Comparison of ENCODE assay signal across 9 mouse cellular contexts in the genomic region with DNA sequence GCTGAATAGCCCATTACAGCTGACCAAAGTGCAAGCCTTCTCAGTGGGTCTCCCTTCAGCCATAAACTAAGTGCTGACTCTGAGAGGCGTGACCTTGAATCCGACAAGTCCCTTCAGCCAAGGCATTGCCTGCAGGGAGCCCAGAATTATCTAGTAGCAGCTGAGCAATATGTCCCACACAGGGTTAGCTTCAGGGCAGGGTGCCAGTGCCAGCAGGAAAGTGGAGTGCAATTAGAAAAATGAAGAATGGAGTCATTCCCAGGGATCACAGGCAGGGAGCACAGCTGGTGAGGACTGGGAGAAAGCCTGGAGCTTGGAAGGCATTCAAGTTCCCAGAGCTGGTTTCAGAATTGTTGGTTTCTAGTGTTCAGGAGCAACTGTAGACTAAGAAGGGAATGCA.
DNase-seq lines count a peak whose midpoint lies in the region; ATAC-seq lines count a peak whose summit lies in the region.
"Had no signal": no experiment of that assay in that cellular context is flagged by ENCODE, and none has a peak within 500 bp of the region (broad histone marks: within the 10 kb centered on the region; RNA-seq: fewer than 3 reads in every experiment).

No protein-coding gene starts in this region.

- no peak overlapping the region for H3K27ac ChIP-seq in heart, embryonic 11.5 days (ENCODE audit: low read depth, low read length)
- H3K27ac ChIP-seq in forebrain, embryonic 15.5 days (replicated peaks), result no peak overlapping the region
- no peak overlapping the region for H3K27ac ChIP-seq in midbrain, embryonic 14.5 days (replicated peaks; ENCODE audit: low read depth, low read length)
- H3K27ac ChIP-seq: limb, embryonic 12.5 days had no signal

- peak; percentile 85 for DNase-seq in heart, adult 11 months
- DNase-seq in adrenal gland, postnatal 10 days, result peak; percentile 64
- peak; percentile 74 to 90 for DNase-seq in layer of hippocampus, adult 18-20 months (ENCODE audit: low spot score in 2 of 2)
- DNase-seq in midbrain, embryonic 14.5 days, result peak; percentile 47
- DNase-seq in B cell, adult 2 months, result no peak
- DNase-seq in spleen, postnatal 4 days (ENCODE audit: low spot score in 2 of 2), result no peak

- H3K4me1 ChIP-seq in heart, embryonic 11.5 days (ENCODE audit: control insufficient read depth, insufficient read depth, low read length), result no peaks in the 10 kb centered on the region
- H3K4me1 ChIP-seq in forebrain, embryonic 15.5 days, result peaks cover 15% of the 10 kb centered on the region; the same call in 1 of the 2 replicates
- H3K4me1 ChIP-seq in midbrain, embryonic 14.5 days (ENCODE audit: control insufficient read depth, insufficient read depth, low read length), result no peaks in the 10 kb centered on the region
- H3K4me1 ChIP-seq: limb, embryonic 12.5 days had no signal

- no peak overlapping the region for H3K4me2 ChIP-seq in heart, embryonic 11.5 days
- no peak overlapping the region for H3K4me2 ChIP-seq in forebrain, embryonic 15.5 days (replicated peaks)
- no peak overlapping the region for H3K4me2 ChIP-seq in midbrain, embryonic 14.5 days (ENCODE audit: low read length)
- H3K4me2 ChIP-seq: limb, embryonic 12.5 days had no signal

- no peaks in the 10 kb centered on the region for H3K36me3 ChIP-seq in heart, embryonic 11.5 days (ENCODE audit: control insufficient read depth, insufficient read depth, low read length)
- H3K36me3 ChIP-seq in forebrain, embryonic 15.5 days, result no peaks in the 10 kb centered on the region
- H3K36me3 ChIP-seq in midbrain, embryonic 14.5 days (ENCODE audit: control insufficient read depth, insufficient read depth, low read length), result no peaks in the 10 kb centered on the region
- H3K36me3 ChIP-seq: limb, embryonic 12.5 days had no signal

- no peak overlapping the region for H3K4me3 ChIP-seq in heart, embryonic 11.5 days (ENCODE audit: low read depth, low read length)
- no peak overlapping the region for H3K4me3 ChIP-seq in forebrain, embryonic 15.5 days
- no peak overlapping the region for H3K4me3 ChIP-seq in midbrain, embryonic 14.5 days (replicated peaks; ENCODE audit: low read depth, low read length)
- H3K4me3 ChIP-seq: limb, embryonic 12.5 days had no signal

- no peak overlapping the region for H3K9ac ChIP-seq in heart, embryonic 11.5 days (ENCODE audit: low read depth, low read length)
- H3K9ac ChIP-seq in forebrain, embryonic 15.5 days (replicated peaks), result no peak overlapping the region
- H3K9ac ChIP-seq in midbrain, embryonic 14.5 days (replicated peaks; ENCODE audit: low read length), result no peak overlapping the region
- H3K9ac ChIP-seq: limb, embryonic 12.5 days had no signal

- H3K9me3 ChIP-seq in heart, embryonic 11.5 days (replicated peaks; ENCODE audit: control insufficient read depth, low read length), result no peaks in the 10 kb centered on the region
- no peaks in the 10 kb centered on the region for H3K9me3 ChIP-seq in forebrain, embryonic 15.5 days
- H3K9me3 ChIP-seq in midbrain, embryonic 14.5 days (ENCODE audit: control insufficient read depth, low read length), result no peaks in the 10 kb centered on the region
- H3K9me3 ChIP-seq: limb, embryonic 12.5 days had no signal

- 53% methylated on average over 2 of the region's 2 CpGs for WGBS in heart, embryonic 11.5 days (ENCODE audit: insufficient replicate concordance)
- WGBS in forebrain, embryonic 15.5 days, result 35% methylated on average over 2 of the region's 2 CpGs
- 44% methylated on average over 2 of the region's 2 CpGs for WGBS in midbrain, embryonic 14.5 days

- ATAC-seq in heart, embryonic 11.5 days (replicated peaks; ENCODE audit: insufficient number of reproducible peaks, low FRiP score, low TSS enrichment), result no peak
- peak; percentile 88 for ATAC-seq in forebrain, embryonic 15.5 days (replicated peaks)
- ATAC-seq in midbrain, embryonic 14.5 days (ENCODE audit: low FRiP score, low TSS enrichment), result peak; percentile 42

- no peaks in the 10 kb centered on the region for H3K27me3 ChIP-seq in heart, embryonic 11.5 days (ENCODE audit: control insufficient read depth, insufficient read depth, low read length)
- H3K27me3 ChIP-seq in forebrain, embryonic 15.5 days, result no peaks in the 10 kb centered on the region
- H3K27me3 ChIP-seq in midbrain, embryonic 14.5 days (ENCODE audit: control insufficient read depth, insufficient read depth, low read length), result no peaks in the 10 kb centered on the region
- H3K27me3 ChIP-seq: limb, embryonic 12.5 days had no signal

Comparison
In these comparisons a context has a peak if more than half of its experiments do, and no peak if none do; other contexts are left out.
1. DNase-seq: peak in heart, adult 11 months (single experiment), adrenal gland, postnatal 10 days (single experiment), layer of hippocampus, adult 18-20 months (2 of 2) and midbrain, embryonic 14.5 days (single experiment); none in B cell, adult 2 months (0 of 2) and spleen, postnatal 4 days (0 of 2).